Mouse (Mus musculus) heart, postnatal 4 days (tissue): ENCODE measurements around the gene Igf2bp3. TPM values are rescaled to one million over a fixed set of nuclear protein-coding genes. Genes with fewer than 3 reads are reported as not detected.

Source experiments
- DNase-seq: peaks from one replicate; pipeline ENCODE4 v3.0.0; 2021
- total RNA-seq, 2 experiments: library from RNA; stranded (reverse); gene quantifications; 2 replicates each; pipeline ENCODE4 v1.2.3; 2021

Igf2bp3 gene
- total RNA-seq, 2 experiments from 2014 or later = 17.2 to 18.5 TPM

DNA sequence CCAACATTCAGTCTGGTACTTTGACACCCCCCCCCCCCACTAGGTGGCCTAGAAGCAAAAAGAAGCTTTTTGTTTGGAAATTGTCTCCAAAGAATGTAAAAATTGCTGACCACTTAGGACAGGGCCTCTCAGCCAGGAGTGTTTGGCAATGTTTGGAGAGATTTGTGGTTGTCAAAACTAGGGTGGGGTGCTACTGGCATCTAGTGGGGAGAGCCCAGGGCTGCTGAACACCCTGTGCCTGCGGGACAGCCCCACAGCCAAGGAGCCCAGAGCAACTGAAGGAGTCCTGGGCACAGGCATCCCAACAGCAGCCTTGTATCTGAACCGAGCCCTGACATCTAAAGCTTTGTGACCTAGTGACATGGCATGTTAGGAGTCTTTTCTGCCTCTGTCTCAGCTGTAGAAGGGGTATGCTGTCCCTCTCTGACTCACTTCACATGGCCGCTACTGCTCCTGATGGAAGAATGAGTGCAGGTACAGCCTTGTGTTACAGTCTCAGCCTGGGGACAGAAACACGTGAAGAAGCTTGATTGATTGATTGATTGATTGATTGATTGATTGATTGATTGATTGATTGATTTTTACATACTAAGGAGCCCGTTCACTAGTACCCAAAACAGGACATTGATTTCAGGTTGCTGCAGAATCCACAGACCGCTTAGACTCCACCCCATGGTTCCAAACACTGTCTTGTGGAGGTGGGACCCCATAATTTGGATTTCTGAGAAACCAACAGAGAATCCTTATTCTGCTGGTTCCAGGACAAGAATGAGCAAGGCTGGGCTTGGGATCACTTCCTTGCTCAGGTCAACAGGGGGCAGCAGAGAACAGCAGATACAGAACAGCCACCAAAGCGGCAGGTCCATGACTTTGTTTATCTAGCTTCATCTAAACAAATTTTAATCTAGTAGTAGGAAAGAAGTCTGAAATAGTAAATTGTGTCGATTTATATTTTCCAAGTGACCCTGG lies 157.4 kb downstream of the Igf2bp3 start:
- DNase-seq = peak; percentile 79

- DNase-seq = no peak
Observed at GRCm38 (mm10) chr6:49056009-49056408, 158.7 kb downstream of the Igf2bp3 start.

DNA sequence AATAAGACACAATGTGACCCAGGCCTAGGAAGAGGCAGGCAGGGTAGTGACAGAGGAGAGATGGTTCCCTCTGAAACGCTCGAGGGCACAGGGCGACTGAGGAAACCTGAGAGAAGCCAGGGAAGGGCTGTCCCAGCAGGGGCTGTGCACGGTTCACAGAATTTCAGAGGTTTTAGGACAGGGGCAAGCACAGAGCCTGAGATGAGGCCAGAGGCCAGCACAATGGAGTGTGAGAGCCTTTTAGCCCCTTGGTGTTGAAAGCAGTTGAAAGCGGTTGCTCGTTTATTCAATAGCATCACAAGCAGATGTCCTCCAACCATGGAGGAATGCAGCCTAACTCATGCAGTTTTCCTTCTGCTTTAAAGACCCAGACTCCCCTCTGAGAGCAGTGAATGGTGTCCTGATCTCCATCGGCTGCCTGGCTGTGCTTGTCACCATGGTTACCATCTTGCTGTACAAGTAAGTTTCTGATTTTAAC lies 159.5 kb downstream of the Igf2bp3 start:
- DNase-seq = no peak

DNA sequence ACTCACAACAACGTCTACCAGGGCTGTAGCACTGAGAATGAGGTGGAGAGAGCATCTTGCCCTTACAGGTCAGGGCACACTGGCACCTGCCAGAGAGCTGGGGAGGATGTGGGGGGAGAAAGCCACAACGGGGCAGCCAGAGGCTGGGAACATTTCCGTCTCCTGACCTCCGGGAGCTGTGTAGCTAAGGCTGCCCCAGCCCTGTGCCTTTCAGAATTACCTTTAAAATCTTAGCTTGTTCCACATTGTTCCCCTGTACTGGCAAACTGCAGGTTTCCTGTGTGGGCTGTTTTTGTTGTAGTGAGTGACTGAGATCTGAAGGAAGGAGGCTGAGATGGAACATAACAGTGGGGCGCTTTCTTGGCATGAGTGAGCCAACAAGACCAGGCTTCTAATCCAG lies 162.6 kb downstream of the Igf2bp3 start:
- DNase-seq = no peak

DNA sequence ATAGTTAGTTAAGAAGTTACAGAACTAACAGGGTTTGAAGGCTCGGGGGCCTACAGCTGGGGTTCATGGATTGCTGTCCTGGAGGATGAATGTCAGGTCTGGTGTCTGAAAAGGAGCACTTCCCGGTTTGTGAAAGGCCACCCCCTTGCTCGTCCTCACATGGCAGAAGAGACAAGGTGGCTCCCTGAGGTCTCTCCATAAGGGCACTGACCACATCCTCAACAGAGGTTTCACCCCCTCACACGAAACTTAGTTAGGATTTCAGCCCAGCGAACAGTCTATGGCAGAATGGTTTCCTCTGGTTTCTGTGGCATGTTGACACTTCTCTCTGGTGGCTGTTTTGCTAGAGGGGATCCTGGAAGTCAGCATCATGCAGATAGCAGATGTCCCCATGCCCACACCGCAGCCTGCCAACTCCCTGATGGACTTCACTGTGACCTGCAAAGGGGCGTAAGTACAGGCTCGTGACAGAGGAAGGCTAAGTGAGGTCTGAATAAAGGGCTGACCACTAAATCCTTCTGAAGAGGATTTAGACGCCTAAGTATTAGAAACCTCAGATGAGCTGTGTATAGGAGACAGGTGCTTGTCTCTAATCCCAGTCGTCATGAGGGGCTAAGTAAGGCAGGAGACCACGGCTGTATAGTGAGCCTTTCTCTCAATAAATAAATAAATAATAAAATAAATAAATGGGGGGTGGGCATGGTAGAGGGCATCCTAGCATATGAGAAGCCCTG lies 163.9 kb downstream of the Igf2bp3 start:
- DNase-seq = no peak

- no peak for DNase-seq
Observed at GRCm38 (mm10) chr6:49048395-49048794, 166.4 kb downstream of the Igf2bp3 start.

GRCm38 (mm10) chr6:49047848-49048247 lies 166.9 kb downstream of the Igf2bp3 start:
- no peak for DNase-seq

GRCm38 (mm10) chr6:49046976-49047375 lies 167.8 kb downstream of the Igf2bp3 start:
- no peak for DNase-seq

- DNase-seq = no peak
Observed at GRCm38 (mm10) chr6:49046502-49046901, 168.3 kb downstream of the Igf2bp3 start.

DNA sequence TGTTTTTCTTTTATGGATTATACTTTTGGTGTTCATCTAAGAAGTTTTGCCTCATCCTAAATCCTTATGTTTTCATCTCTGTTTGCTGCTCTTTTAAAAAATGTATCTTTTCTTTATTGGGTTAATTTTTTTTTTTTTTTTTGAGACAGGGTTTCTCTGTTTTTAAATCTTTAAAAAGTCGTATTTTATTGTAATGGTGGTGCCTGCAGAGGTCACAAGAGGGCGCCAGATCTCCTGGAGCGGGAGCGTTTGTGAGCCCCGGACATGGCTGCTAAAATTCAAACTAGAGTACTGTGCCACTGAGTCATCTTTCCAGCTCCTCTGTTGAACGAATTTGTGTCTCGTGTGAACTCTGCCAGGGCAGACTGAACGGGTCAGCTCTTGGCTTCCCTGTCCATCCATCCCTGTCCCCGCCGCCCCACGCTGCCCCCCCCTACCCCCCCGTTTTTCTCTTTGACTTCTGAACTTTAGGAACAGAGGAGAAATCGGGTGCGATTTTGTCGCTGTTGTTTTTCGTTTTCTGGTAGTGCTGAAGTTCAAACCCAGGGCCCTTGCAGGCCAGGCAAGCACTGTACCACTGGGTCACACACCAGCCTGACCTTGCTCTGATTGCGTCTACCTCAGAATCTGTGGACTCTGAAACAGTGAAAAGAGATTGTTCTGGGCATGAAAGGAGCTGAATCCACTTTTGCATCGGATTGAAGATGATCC lies 175.1 kb downstream of the Igf2bp3 start:
- DNase-seq = peak; percentile 80

DNA sequence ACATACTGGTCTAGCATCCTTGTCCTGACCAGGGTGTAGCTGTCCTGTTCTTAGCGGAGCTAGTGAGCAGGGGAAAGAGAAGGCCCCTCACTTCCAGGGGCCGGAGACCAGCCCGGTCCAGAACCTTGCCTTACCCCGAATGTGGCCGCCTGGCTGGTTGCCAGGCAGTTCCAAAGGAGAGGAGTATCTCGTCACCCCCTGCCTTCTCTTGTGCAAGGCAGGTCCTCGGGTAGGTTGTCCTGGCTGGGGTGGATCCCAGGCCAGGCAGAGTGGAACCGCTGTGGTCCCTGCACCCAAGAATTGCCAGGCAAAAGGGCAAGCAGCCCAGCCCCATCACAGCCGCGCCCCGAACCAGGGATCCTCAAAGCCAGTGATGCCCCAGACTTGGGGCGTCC lies 177.5 kb downstream of the Igf2bp3 start:
- DNase-seq = no peak

GRCm38 (mm10) chr6:49036275-49037267 lies 178.2 kb downstream of the Igf2bp3 start, which contains the start of gene Gpnmb:
Gene Gpnmb, plus strand, starts transcription at chr6:49036546.
- DNase-seq = peak; percentile 21

Other genes with a start within 250 kb of the Igf2bp3 start
- gene Doxl2, start 240.0 kb downstream of the Igf2bp3 start, total RNA-seq = not detected
- gene Svs1, start 228.1 kb downstream of the Igf2bp3 start, total RNA-seq = not detected
- gene Gpnmb, start 178.4 kb downstream of the Igf2bp3 start, total RNA-seq = under 1 TPM; 0.55 to 0.63 TPM
- gene Malsu1, start 141.2 kb downstream of the Igf2bp3 start, total RNA-seq = 10 to 100 TPM; 33.4 to 43.2 TPM
- 10 to 100 TPM; 41.3 to 49.4 TPM for gene Tra2a, start 49.1 kb upstream of the Igf2bp3 start, total RNA-seq
- gene Ccdc126, start 104.3 kb upstream of the Igf2bp3 start, total RNA-seq = 1 to 10 TPM; 4.4 to 4.9 TPM
- 1 to 10 TPM; 2.3 to 2.7 TPM for gene Fam221a, start 152.8 kb upstream of the Igf2bp3 start, total RNA-seq
- gene Stk31, start 180.6 kb upstream of the Igf2bp3 start, total RNA-seq = under 1 TPM; 0.43 to 0.79 TPM